8 mouse cellular contexts compared by ENCODE assay signal in genomic region chr4:52989248-52989647, GRCm38 (mm10). TPM values are rescaled to one million over a fixed set of nuclear protein-coding genes. Genes with fewer than 3 reads are reported as not detected.
DNase-seq lines count a peak whose midpoint lies in the region; ATAC-seq and TF ChIP-seq lines count a peak whose summit lies in the region.

Nipsnap3a (plus strand) TSS chr4:52989272.

- WGBS in lung, postnatal 0 days: 28% methylated on average over 12 of the region's 12 CpGs

- H3K4me1 ChIP-seq in lung, postnatal 0 days (ENCODE audit: insufficient read depth, low read depth, low read length): no peaks in the 10 kb centered on the region

- H3K9ac ChIP-seq in lung, postnatal 0 days (replicated peaks; ENCODE audit: low read depth): no peak within 1 kb of the TSS

- H3K4me2 ChIP-seq in lung, postnatal 0 days (replicated peaks; ENCODE audit: low read depth, low read length): no peak within 1 kb of the TSS

- H3K27me3 ChIP-seq in lung, postnatal 0 days (replicated peaks; ENCODE audit: insufficient read depth, low read length): no peaks in the 10 kb centered on the region

- no peak within 1 kb of the TSS for H3K4me3 ChIP-seq in lung, postnatal 0 days (ENCODE audit: low read depth, low read length)
- no peak within 1 kb of the TSS for H3K4me3 ChIP-seq in left cerebral cortex, adult 2 months

- DNase-seq in adrenal gland, postnatal 10 days: peak; percentile 12
- DNase-seq in adrenal gland, adult 18-20 months (ENCODE audit: low spot score in 2 of 2): no peak
- DNase-seq in ZHBTc4 (ENCODE audit: low read depth, low spot score) (peak; percentile 68), adipocyte (ENCODE audit: low spot score) (no peak)
- no peak for DNase-seq in lung, postnatal 0 days (ENCODE audit: low spot score)
- no peak for DNase-seq in left cerebral cortex, adult 2 months (ENCODE audit: extremely low spot score in 1 of 2, low spot score in 2 of 2)

- intact Hi-C loops in left cerebral cortex, adult 2 months (cut with DNase I): no loop called here

- no peaks in the 10 kb centered on the region for H3K9me3 ChIP-seq in lung, postnatal 0 days (ENCODE audit: low read length)

- TF ChIP-seq CTCF in lung, postnatal 0 days (IDR thresholded peaks at IDR 0.05): no peak
- no peak for TF ChIP-seq CTCF in left cerebral cortex, adult 2 months (IDR thresholded peaks at IDR 0.05)

- peak; percentile 42 to 56; a peak in 2 of 4 replicates for ATAC-seq in hematopoietic stem cell, adult 5-6 weeks (replicated peaks in 1 of 2; ENCODE audit: insufficient read depth in 1 of 2, low FRiP score in 2 of 2, low TSS enrichment in 1 of 2, low read depth in 1 of 2, poor library complexity in 2 of 2, severe bottlenecking in 2 of 2)
- ATAC-seq in lung, postnatal 0 days: peak; percentile 30; the same call in 1 of the 2 replicates
- ATAC-seq in activated CD4-positive, CD25-positive, alpha-beta regulatory T cell, adult 4 months: no peak

- no peak within 1 kb of the TSS for H3K27ac ChIP-seq in lung, postnatal 0 days (ENCODE audit: low read length)
- H3K27ac ChIP-seq in left cerebral cortex, adult 2 months: no peak within 1 kb of the TSS

- no peaks in the 10 kb centered on the region for H3K36me3 ChIP-seq in lung, postnatal 0 days (ENCODE audit: insufficient read depth, low read length)

- no peak for TF ChIP-seq EP300 in lung, postnatal 0 days (IDR thresholded peaks at IDR 0.05)

RNA-seq across cellular contexts. Expression of gene Nipsnap3a, which starts in this region (rescaled TPM):
- not detected for total RNA-seq in adrenal gland, postnatal 10 days (2021)
- total RNA-seq in adrenal gland, adult 18-20 months (2021): not detected
- total RNA-seq in hematopoietic stem cell, adult 5-6 weeks (2017): not detected in 2 replicates
- polyA plus RNA-seq in lung, postnatal 0 days (2015; fragmentation: Nextera tagmentation; extraction: Ambion mirVana): not detected in 2 replicates
- total RNA-seq in left cerebral cortex, adult 2 months (2021): not detected
- not detected for polyA plus RNA-seq in activated CD4-positive, CD25-positive, alpha-beta regulatory T cell, adult 4 months (2017; shearing (Covaris generic))

Comparison
In these comparisons a context has a peak if more than half of its experiments do, and no peak if none do; other contexts are left out.
1. Peak in DNase-seq in adrenal gland, postnatal 10 days; RNA of the gene not detected or under 1 TPM.
2. Peak in ATAC-seq in hematopoietic stem cell, adult 5-6 weeks; RNA of the gene not detected or under 1 TPM.
3. Peak in ATAC-seq in lung, postnatal 0 days; RNA of the gene not detected or under 1 TPM.